Mouse (Mus musculus) kidney, adult 9 months (tissue): ENCODE measurements around the gene Dbf4.

ENCODE experiments used
- DNase-seq: peaks from one replicate; pipeline ENCODE4 v3.0.0; 2022

Dbf4 gene

DNA sequence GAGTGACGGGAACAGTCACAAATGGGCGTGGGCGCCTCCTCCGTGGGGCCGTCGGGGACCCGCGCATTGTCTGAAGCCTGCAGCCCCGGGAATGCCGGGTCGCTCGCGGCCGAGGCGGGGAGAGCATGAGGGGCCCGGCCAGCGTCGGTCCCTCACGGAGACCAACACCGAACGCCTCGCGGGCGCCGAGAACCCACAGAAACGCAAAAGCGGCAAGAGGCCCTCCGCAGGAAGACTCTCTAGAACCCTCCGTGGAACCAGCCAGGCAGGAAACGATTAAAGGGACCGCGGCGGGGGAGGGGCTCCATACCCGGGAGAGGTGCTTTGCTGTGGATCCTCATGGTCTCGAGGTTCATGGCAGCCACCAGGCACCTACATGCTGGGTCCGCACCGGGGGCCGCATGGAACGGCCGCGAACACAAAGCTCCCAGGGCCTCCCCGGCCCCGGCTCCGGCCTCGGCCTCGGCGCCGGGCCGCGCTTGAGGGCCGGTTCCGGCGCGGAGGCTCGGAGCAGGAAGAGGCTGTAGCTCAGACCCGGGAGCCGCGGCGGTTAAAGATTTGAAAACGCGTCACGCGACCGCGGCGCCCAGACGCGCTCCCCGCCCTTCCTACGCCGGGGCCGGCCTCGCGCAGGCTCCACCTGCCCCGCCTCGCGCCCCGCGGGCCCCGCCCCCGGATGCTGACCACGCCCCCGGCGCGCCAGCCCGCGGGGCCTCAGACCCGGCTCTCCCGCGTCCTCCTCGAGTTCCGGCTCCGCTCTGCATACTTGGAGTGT, at the start of gene Dbf4, which contains the start of gene Slc25a40:
Gene Dbf4, minus strand, starts transcription at position 560 of the 775 bp plus-strand sequence.
Gene Slc25a40, plus strand, starts transcription at position 694 of the 775 bp plus-strand sequence.
- peak; percentile 93 for DNase-seq

DNA sequence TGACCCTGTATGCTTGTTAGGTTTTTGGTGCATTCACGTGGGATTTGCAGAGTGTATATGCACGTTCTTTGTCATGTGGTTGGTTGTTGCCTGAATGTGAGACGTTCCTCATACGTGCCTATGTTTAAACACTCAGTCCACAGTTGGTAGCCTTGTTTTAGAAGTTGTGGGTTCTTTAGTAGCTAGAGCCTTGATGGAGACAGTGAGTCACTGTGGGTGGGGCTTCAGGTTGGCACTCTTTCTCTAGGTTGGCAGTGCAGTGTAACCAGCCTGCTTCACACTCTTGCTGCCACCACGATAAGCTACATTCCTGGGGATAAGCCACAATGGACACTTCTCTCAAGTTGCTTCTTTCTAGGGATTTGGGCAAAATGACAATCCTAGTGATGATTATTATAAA, 34.0 kb upstream of the Dbf4 start:
- no peak for DNase-seq

- no peak for DNase-seq
Observed at GRCm38 (mm10) chr5:8455565-8455964, 33.0 kb upstream of the Dbf4 start.

DNA sequence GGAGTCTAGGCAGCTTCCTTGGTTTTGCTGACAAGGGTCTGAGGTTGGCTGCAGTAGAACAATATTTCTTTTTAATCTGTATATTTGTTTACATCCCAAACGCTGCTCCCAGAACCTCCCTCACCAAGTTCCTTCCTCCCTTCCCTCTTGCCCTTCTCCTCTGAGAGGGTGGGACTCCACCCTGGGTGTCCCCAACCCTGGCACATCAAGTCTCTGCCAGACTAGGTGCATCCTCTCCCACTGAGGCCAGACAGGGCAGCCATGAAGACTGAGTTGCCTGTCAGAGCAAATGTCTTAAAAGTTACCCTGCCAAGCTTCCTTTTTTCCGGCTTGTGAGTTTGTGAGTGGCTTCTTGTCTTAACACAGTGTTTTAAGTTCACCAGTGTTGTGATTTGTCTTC, 16.6 kb upstream of the Dbf4 start:
- no peak for DNase-seq

DNA sequence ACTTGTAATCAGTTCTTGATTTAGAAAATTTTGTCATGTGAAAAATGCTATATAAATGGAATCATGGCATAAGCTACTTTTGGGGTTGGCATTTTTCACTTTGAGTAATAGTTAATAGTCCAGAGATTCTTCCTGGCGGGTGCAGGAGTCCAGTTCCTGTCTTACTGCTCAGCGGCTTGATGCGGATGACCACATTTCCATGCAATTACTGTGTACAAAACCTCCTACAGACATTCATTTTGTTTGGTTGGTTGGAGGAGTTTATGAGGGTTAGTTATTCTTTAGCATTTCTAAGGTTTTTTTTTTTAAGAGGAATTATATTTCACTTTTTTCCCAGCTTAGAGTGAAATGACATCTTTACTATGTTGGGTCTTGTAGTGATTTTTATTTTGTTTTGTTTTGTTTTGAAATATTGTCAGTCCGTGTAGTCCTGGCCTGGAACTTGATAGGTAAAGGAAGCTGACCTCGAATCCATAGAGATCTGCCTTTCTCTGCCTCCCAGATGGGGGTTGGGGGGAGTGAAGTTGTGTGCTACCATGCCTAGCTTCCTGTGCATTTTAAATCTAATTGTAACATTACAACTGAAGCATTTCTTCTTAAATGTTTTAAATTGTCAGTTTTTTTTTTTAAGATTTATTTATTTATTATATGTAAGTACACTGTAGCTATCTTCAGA, 15.1 kb upstream of the Dbf4 start:
- DNase-seq = no peak

DNA sequence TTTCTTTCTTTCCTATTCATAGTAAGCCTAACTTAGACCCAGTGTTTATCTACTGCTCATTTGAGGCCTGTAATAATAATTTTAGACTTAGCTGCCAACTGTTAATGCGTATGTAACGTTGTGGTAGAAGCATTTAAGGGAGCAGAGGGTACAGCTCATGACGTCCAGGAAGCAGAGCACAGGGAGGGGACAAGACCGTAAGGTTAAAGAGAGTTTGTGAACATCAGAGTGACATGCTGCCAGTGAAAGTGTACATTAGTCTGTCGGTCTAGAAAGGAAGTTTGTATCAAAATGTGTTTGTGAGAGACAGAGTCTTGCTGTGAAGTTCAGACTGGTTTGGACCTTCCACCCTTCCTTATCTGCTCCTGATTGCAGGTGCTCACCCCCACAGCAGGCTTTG, 3.4 kb upstream of the Dbf4 start:
- DNase-seq = no peak

DNA sequence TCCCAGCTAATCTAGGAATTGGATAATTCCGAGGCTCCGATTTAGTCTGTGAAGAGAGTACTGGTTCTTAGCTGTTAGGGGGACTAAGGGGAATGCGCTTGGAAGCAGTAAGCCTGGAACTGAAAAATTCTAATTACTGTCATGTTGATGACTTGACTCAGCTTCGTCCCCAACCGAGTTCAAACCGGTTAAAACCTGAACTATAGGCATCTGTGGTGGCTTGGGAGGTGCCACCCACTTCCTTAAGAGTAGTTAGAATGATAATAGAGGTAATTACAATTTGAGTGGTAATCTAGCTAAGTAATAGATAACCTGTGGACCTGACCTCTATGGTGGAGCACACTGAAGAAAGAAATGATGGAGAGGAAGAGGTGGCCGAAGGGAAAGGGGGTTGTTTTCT, 1.6 kb upstream of the Dbf4 start:
- DNase-seq = no peak

DNA sequence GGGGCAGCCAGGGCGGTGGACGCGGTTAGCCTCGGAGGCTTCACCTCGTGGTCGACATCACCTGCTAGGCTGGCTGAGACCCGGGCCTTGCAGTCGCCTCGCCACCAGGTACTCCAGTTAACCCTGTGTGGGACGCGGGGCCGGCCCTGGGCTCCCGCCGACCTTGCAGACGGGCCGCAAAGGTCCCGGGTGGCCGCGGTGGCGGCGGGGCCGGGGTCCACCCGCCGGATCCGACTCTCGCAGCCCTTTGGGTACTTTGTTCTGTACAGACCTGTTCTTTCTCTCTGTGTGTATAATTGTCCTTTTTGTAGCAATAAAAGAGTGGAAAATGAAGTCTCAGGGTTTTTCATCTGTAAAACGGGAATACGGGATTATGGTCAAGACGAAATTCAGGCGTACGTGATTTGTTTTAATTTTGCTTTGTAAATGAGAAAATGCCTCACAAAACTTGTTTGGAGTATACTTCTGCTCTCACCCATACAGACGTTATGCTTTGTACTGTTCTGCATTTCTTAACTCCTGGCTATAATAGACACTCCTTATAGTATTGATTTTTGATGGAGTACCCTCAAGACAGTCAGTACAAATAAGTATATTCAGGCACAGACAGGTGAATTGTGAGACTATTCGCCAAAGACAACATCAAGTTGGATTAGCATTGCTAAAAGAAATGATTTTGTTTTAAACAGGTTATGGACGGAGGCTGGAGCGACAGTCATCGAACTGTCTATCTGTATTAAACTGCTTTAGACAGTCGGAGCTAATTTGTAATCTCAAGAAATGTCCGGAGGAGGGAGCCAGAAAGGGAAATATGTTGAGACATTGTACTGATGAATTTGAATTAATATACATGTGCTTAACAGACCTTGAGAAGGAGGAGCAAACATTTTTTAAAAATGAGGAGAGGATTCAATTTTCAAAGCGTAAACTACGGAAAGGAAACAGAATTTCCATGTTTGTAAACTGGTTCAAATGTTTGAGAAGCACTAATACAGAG, 714 bp upstream of the Dbf4 start:
- DNase-seq = peak; percentile 33

DNA sequence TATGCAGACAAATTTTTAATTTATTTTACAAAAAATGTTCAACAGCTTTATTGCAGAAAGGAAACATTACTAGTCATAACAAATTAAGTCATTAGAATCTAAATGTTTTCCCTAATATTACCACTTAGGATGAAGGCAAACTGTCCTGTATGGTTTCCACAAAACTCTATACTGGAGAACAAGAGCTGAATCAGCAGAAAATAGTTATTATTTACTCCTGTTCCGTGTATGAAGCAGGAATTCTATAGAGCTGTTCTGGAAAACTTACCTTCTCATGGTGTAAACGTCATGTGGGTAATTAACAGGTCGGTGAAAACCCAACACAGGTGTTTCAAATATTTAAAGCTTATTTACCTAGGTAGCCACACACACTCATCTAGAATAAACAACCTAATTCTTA, 1.1 kb downstream of the Dbf4 start:
- DNase-seq = no peak

GRCm38 (mm10) chr5:8417443-8417842, 5.1 kb downstream of the Dbf4 start:
- DNase-seq = no peak

DNA sequence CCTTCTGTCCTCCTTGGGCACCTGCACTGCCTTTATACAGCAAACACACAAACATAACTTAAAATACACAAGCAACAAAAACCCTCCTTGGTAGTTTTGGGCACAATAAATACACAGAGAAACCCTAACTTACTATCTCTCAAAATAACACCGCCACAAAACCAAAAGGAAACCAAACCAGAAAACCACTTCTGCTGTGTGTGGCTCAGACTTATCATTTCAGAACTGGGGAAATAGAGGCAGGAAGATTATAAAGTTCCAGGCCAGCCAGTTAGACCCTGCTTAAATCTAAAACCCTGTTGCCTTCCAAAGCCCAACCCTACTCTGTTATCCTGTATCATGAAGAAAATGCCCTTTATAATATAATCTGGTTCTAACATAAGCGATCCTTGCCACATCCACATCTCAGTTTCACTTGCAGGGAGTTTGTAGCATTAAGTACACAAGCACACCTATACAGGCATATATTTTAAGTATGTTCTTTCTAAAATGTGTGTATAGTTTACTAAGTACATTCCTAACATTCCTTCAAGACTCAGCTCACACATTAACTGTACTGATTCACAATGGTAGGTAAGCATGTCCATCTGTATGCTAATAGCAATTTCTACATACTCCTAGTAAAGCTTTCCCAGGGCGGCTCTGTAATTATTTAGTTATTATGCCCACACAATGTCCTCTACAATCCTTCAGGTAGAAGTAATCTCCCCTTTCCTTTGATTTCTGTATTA, 5.7 kb downstream of the Dbf4 start:
- DNase-seq = no peak

- no peak for DNase-seq
Observed at GRCm38 (mm10) chr5:8408746-8409145, 13.8 kb downstream of the Dbf4 start.

DNA sequence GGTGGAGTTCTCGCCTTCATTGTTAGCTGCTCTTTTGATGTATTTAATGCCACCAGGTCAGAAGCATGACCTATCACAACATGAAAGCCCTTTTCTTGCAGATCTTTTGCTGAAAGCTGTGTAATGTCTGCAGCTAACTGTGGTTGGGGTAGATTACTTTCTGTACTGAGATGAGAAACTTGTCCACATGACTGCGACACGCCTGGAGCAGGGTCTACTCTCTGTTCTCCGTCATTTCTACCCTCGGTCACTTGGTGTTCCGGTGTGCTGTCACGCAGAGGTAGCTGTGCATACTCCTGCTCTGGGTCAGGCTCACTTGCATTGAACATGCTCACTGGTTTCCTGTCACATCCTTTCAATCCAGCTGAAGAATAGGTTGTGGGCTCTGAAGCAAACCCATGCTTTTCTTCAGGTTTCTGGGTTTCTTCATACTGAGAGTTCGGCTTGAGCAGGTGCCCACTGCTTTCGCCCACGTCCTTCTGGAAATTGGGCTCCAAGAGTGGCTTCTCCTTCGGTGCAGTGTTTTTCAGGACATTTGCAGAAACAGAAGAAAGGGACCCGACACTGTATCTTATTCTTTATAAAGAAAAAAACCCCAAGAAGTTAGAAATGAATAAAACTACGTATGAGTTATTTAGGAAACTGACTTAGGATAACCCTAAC, 24.8 kb downstream of the Dbf4 start:
- DNase-seq = no peak

- no peak for DNase-seq
Observed at GRCm38 (mm10) chr5:8393891-8394583, 28.5 kb downstream of the Dbf4 start.

DNA sequence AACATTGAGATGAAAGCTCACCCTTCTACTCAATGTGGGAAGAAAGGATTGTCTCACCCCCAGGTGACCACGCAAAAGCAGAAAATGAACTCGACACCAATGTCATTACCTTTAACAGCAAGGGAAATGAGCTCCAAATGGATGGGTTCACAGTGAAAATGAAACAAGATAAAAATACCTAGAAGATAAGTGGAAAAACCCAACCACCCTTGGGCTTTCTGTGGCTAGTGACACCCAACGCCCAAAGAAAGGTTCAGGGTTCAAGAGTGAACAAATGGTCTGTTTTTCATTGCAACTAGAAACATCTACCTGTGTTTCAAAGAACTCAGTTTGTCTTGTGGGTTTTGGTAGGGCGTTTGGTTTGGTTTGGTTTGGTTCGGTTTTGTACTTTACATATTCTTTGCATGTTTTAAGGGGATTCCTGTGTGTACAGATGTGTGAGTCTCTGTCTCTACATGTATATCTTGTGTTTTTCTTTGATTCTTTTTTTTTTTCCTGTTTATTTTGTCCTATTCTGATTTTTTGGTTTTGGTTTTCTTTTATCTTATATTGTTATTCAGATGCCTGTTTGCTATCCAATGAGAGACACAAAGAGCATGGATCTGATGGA, 48.1 kb downstream of the Dbf4 start:
- no peak for DNase-seq

GRCm38 (mm10) chr5:8373415-8373814, 49.1 kb downstream of the Dbf4 start:
- DNase-seq = no peak

GRCm38 (mm10) chr5:8368781-8369180, 53.7 kb downstream of the Dbf4 start:
- no peak for DNase-seq

- no peak for DNase-seq
Observed at GRCm38 (mm10) chr5:8368328-8368692, 54.2 kb downstream of the Dbf4 start.

DNA sequence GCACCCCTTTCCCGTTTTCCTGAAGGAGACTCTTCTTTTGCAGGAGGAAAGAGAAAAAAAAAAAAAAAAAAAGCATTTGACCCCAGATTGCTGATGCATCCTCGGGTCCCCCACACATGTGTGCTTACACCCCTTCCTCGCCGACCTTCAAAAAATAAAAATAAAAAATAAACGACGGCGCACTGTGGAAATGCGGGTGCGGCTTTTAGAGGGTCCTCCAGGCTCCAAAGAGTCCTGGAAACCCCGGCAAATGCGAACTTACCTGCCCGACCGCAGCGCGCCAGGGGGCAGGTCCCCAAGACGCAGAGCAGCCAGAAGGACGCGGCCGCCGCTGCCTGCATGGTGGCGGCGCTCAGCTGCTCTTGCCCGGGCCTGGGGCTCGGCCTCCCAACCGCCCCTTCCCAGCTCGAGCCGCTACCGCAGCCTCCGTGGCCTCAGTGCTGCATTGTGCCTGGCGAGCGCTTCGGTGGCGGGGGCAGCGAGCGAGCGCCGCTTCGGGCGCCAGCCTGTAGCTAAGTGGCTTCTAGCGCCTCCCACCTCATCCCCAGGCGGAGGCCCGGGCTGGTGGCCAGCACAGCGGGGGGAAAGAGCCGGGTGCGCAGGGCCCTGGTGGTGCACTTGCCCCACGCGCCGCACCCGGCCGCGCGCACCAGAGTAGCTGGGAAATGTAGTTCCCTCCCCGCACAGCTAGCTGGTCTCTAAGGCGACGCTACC, 54.7 kb downstream of the Dbf4 start, which contains the start of gene Adam22:
Gene Adam22, minus strand, starts transcription at position 547 of the 714 bp plus-strand sequence.
- peak; percentile 71 for DNase-seq
